Mouse (Mus musculus) stomach, embryonic 14.5 days (tissue): Measurements from ENCODE around the gene Akap13. TPM values are rescaled to one million over a fixed set of nuclear protein-coding genes. Genes with fewer than 3 reads are reported as not detected.

ENCODE experiments used
- ATAC-seq: fragments of 200-750 bp; cut with Nextera tagmentation; 2 replicates; pipeline ENCODE4 v1.8.0; 2017; ENCODE audit warnings: low read depth, moderate TSS enrichment; ENCODE audit not compliant: insufficient number of reproducible peaks, insufficient read depth, low FRiP score
- H3K27ac ChIP-seq: fragments of 300-500 bp; sonication (generic); 2 replicates; pipeline ENCODE4 v1.5.1; 2014; ENCODE audit warnings: mild to moderate bottlenecking, low read length, moderate library complexity, mixed read lengths
- H3K27me3 ChIP-seq: fragments of 300-500 bp; sonication (generic); 2 replicates; pipeline ENCODE4 v1.6.1; 2014; ENCODE audit warnings: low read length, control low read depth, mixed read lengths; ENCODE audit not compliant: control insufficient read depth, insufficient read depth
- H3K36me3 ChIP-seq: fragments of 300-500 bp; sonication (generic); 2 replicates; pipeline ENCODE4 v1.6.1; 2014; ENCODE audit warnings: mild to moderate bottlenecking, control low read depth, low read length, moderate library complexity, mixed read lengths; ENCODE audit not compliant: control insufficient read depth, insufficient read depth
- H3K4me1 ChIP-seq: fragments of 300-500 bp; sonication (generic); 2 replicates; pipeline ENCODE4 v1.6.1; 2014; ENCODE audit warnings: low read length, control low read depth, mixed read lengths; ENCODE audit not compliant: control insufficient read depth, insufficient read depth
- H3K4me2 ChIP-seq: fragments of 300-500 bp; sonication (generic); replicated peaks from 2 replicates; pipeline ENCODE4 v1.6.1; 2014; ENCODE audit warnings: low read depth, low read length, control low read depth
- H3K4me3 ChIP-seq: fragments of 300-500 bp; sonication (generic); 2 replicates; pipeline ENCODE4 v1.5.1; 2014; ENCODE audit warnings: low read depth, low read length, control low read depth
- H3K9ac ChIP-seq: fragments of 300-500 bp; sonication (generic); replicated peaks from 2 replicates; pipeline ENCODE4 v1.6.1; 2014; ENCODE audit warnings: low read depth, mild to moderate bottlenecking, control low read depth, low read length, moderate library complexity, mixed read lengths
- H3K9me3 ChIP-seq: fragments of 300-500 bp; sonication (generic); 2 replicates; pipeline ENCODE4 v1.6.1; 2016; ENCODE audit warnings: low read depth, low read length, control low read depth; ENCODE audit not compliant: control insufficient read depth
- WGBS: fragments of 180-500 bp; shearing (Covaris S2); extraction: QIAGEN DNeasy Blood & Tissue Kit; methylation state at CpG from one replicate; pipeline ENCODE4 v1.1.7; 2014; 5-methylcytosine and 5-hydroxymethylcytosine counted together
- polyA plus RNA-seq: library from polyadenylated mRNA; unstranded; fragments of >200 nt; fragmentation: Nextera tagmentation; extraction: Ambion mirVana; gene quantifications from 2 replicates; pipeline ENCODE4 v1.2.1, GENCODE M21; 2014

The Akap13 gene
- polyA plus RNA-seq, 1 experiment from 2014 or later, result 74.0 TPM

DNA sequence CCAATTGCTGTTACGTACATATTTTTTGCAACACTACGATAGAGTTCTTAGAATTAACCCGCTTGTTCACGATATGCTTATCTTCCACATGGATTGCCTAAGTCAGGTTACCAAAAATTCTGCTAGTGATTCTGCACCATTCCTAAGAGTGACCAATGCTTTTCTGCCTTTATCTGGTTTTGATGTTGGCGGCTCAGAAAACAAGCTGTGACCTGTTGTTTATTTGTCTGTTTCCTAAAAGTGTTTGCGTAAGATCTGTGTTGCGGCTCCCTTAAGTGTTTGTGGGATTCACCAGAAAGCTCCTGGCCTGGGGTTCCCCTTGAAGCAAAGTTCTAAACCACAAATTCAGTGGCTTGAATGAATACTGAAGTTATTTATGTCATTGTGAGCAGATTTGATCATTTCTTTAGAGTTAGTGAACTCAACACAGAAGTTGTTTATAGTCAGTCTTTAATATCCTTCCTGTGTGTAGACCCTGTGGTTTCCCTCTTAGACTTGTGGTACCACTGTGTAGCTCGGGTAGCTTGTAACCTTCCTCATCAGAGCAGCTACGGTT is 201.0 kb downstream of the Akap13 start:
- no peaks in the 10 kb centered on the region for H3K4me1 ChIP-seq
- H3K9me3 ChIP-seq, result no peaks in the 10 kb centered on the region
- no peak overlapping the region for H3K4me3 ChIP-seq
- H3K27me3 ChIP-seq, result no peaks in the 10 kb centered on the region
- ATAC-seq, result no peak
- H3K9ac ChIP-seq, result no peak overlapping the region
- H3K4me2 ChIP-seq, result no peak overlapping the region
- H3K27ac ChIP-seq, result no peak overlapping the region
- H3K36me3 ChIP-seq, result no peaks in the 10 kb centered on the region
- WGBS, result 91% methylated on average over 9 of the region's 9 CpGs

DNA sequence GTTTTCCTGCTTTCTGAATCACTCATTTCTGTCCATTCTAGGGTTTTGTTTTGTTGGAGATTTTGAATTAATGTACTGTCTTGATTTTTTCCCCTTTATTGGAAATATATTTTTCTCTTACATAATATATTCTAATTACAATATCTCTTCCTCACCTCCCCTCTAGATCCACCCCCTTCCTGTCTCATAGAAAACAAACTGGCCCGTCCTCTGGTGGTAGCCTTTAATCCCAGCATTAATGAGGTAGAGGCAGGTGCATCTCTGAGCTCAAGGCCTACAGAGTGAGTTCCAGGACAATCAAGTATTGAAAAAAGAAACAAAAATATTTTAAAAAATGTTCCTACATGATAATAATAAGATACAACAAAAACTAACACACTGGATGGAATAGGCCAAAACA is 201.6 kb downstream of the Akap13 start:
- Histone ChIP-seq H3K4me1 (no peaks in the 10 kb centered on the region), H3K27me3 (no peaks in the 10 kb centered on the region), H3K9me3 (no peaks in the 10 kb centered on the region), H3K4me2 (no peak overlapping the region), H3K36me3 (no peaks in the 10 kb centered on the region), H3K9ac (no peak overlapping the region), H3K27ac (no peak overlapping the region), H3K4me3 (no peak overlapping the region)
- WGBS, result 61% methylated on average over 1 of the region's 1 CpGs
- no peak for ATAC-seq

DNA sequence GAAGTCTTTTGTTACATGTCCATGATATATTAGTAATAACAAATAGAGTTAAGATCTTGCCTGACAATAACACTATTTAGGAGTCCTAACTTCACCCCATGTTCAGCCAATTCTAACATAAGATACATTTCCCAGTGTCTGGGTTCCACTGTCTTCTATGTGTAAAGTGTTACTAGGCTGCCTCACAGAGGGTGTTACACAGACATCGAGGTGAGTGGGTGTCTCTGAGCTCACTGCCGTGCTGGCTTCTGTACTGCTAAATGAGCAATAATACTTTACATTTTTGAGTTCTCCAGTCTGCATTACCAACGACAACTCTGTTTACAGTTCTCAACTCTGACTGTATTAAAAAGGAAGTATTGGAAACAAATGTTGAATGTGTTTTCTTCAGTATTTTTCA is 209.1 kb downstream of the Akap13 start:
- ATAC-seq, result no peak
- Histone ChIP-seq H3K36me3 (no peaks in the 10 kb centered on the region), H3K9ac (no peak overlapping the region), H3K4me3 (no peak overlapping the region), H3K4me2 (no peak overlapping the region), H3K4me1 (0 out of 2 replicates have a peak, but pooled peaks cover 2% of the 10 kb centered on the region), H3K27ac (no peak overlapping the region), H3K27me3 (no peaks in the 10 kb centered on the region), H3K9me3 (no peaks in the 10 kb centered on the region)
- 60% methylated on average over 3 of the region's 3 CpGs for WGBS

DNA sequence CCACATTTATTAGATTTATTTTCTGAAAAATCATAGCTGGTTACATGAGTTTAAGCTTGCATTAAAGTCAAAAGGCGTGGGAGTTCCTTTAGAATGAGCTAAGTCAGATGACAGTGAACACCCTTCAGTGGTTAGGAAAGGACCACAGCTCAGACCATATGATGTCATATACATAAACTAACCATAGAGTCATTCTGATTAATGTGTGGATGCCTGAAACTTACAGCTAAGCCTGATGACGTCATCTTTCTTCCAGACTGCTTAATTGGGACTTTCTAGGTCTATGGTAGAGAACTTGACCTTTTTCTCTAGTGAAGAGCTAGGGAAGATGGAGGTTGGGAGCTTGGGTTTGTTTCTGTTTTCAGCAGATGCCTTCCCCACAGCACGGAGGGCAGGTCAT is 211.6 kb downstream of the Akap13 start:
- H3K4me2 ChIP-seq, result no peak overlapping the region
- no peaks in the 10 kb centered on the region for H3K27me3 ChIP-seq
- H3K36me3 ChIP-seq, result no peaks in the 10 kb centered on the region
- 73% methylated on average over 3 of the region's 3 CpGs for WGBS
- ATAC-seq, result no peak
- H3K27ac ChIP-seq, result no peak overlapping the region
- no peak overlapping the region for H3K4me3 ChIP-seq
- 0 out of 2 replicates have a peak, but pooled peaks cover 3% of the 10 kb centered on the region for H3K4me1 ChIP-seq
- no peaks in the 10 kb centered on the region for H3K9me3 ChIP-seq
- no peak overlapping the region for H3K9ac ChIP-seq

DNA sequence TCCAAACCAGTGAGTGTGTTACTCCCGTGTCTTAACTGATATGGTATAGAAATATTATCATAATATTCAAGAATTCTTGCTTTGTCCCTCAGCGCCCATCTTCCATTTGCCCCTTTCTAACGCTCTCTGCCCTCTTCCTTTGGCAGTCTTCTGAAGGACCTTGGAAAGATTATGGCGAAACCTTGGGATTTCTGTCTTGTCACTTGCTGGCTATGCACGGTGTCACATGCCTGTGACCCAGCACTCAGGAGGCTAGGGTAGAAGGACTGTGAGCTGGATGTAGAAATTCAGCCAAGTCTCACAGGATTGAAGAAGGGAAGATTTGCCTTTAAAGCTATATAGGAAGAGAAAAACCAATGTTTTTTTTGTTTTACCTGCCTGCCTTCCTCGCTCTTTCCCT is 212.2 kb downstream of the Akap13 start:
- Histone ChIP-seq H3K4me3 (no peak overlapping the region), H3K9me3 (no peaks in the 10 kb centered on the region), H3K9ac (no peak overlapping the region), H3K4me1 (0 out of 2 replicates have a peak, but pooled peaks cover 3% of the 10 kb centered on the region), H3K4me2 (no peak overlapping the region), H3K27me3 (no peaks in the 10 kb centered on the region), H3K36me3 (no peaks in the 10 kb centered on the region), H3K27ac (no peak overlapping the region)
- 89% methylated on average over 6 of the region's 6 CpGs for WGBS
- no peak for ATAC-seq

DNA sequence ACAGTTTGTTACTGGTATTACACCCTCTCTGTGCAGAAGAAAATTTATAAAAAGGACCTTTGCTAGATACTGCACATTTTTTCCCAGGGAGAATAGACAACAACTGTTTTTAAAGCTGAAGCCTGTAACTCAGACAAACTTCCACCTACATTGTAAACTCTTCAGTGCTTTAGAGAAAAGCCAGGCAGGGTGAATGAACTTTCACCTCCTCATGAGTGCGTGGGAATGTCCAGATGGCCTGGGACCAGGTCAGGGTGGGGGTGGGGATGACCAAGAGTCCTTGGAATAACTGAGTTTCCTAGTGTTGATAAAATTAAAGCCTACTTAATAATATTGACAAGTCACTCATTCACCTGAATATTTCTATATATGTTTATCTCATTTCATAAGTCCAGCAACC is 213.1 kb downstream of the Akap13 start:
- no peaks in the 10 kb centered on the region for H3K36me3 ChIP-seq
- ATAC-seq, result no peak
- H3K9ac ChIP-seq, result no peak overlapping the region
- H3K4me2 ChIP-seq, result no peak overlapping the region
- H3K27ac ChIP-seq, result no peak overlapping the region
- no peaks in the 10 kb centered on the region for H3K27me3 ChIP-seq
- no peak overlapping the region for H3K4me3 ChIP-seq
- H3K9me3 ChIP-seq, result no peaks in the 10 kb centered on the region
- H3K4me1 ChIP-seq, result 0 out of 2 replicates have a peak, but pooled peaks cover 3% of the 10 kb centered on the region
- 27% methylated on average over 1 of the region's 1 CpGs for WGBS

DNA sequence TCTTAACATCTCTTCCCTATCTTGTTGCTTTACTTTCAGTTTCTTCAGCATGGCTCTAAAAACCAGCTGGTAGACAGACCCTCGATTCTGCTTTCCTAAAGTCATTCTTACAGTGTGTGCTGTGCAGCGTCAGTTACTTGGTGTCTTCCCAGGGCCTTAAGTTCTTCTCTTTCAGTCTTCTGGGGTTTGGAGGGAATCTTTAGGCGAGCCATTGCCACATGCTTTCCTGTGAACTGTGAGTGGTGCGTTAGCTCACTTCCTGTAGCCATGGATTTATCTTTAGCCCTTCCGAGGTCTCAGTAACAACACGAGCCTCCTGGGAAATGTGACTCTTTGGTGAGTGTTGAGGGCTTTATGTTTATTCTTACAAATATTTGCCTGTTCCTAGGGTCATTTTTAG is 214.1 kb downstream of the Akap13 start:
- H3K4me3 ChIP-seq, result no peak overlapping the region
- H3K36me3 ChIP-seq, result no peaks in the 10 kb centered on the region
- H3K27ac ChIP-seq, result peak overlapping the region; percentile 63; the same call in 1 of the 2 replicates
- WGBS, result 40% methylated on average over 6 of the region's 6 CpGs
- no peak overlapping the region for H3K9ac ChIP-seq
- H3K9me3 ChIP-seq, result no peaks in the 10 kb centered on the region
- ATAC-seq, result no peak
- no peak overlapping the region for H3K4me2 ChIP-seq
- no peaks in the 10 kb centered on the region for H3K27me3 ChIP-seq
- H3K4me1 ChIP-seq, result 0 out of 2 replicates have a peak, but pooled peaks cover 3% of the 10 kb centered on the region

DNA sequence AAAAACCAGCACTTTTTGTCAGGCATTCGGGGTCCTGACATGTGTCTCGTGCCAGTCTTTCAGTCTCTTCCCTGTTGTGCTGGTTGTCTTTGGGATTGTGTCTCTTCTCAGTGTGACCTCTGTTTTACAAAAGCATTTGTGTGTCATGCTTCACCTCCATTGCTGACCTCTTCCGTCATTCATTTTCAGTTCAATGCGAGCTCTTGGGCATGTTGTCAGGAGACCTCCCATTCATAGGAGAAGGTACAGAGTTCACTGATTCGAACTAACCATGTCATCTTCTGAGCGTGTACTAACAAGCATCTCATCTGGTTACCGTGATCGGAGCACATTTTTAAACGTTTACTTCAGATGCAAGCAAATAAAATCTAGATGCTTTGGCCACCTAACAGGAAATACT is 224.3 kb downstream of the Akap13 start:
- H3K4me2 ChIP-seq, result no peak overlapping the region
- no peaks in the 10 kb centered on the region for H3K4me1 ChIP-seq
- H3K36me3 ChIP-seq, result peaks cover 12% of the 10 kb centered on the region; the same call in 1 of the 2 replicates
- no peak overlapping the region for H3K27ac ChIP-seq
- H3K4me3 ChIP-seq, result no peak overlapping the region
- no peaks in the 10 kb centered on the region for H3K27me3 ChIP-seq
- ATAC-seq, result no peak
- H3K9me3 ChIP-seq, result no peaks in the 10 kb centered on the region
- WGBS, result 83% methylated on average over 9 of the region's 9 CpGs
- no peak overlapping the region for H3K9ac ChIP-seq

DNA sequence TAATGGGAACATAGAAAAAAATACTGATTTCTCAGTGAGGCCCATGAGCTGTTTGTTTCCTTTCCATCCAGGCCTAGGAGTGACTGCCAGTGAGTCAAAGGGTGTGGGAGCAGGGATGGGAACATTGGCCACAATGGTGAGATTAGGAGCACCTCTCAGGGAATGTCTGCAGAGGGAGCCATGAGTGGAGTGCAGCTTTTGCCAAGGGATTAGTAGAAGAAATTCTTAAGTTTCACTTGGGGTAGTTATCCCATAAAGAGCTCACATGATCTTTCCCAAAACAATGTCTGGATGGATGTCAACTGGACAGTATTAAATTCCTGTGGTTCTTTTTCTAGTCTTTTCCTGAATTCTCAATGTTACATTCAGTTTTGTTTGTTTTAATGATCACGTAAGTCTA is 227.6 kb downstream of the Akap13 start:
- Histone ChIP-seq H3K27ac (no peak overlapping the region), H3K9me3 (no peaks in the 10 kb centered on the region), H3K4me3 (no peak overlapping the region), H3K36me3 (peaks cover 10% of the 10 kb centered on the region; the same call in 1 of the 2 replicates), H3K27me3 (no peaks in the 10 kb centered on the region), H3K9ac (no peak overlapping the region), H3K4me2 (no peak overlapping the region), H3K4me1 (no peaks in the 10 kb centered on the region)
- no peak for ATAC-seq
- 95% methylated on average over 1 of the region's 1 CpGs for WGBS
